Mouse (Mus musculus): ENCODE results near the gene Slc25a48. TPM values are rescaled to one million over a fixed set of nuclear protein-coding genes. Genes with fewer than 3 reads are reported as not detected.

Gene Slc25a48
- polyA plus RNA-seq, 1 experiment from 2014 or later, result 0.69 TPM

GRCm38 (mm10) chr13:56513595-56513994, 75.4 kb downstream of the Slc25a48 start:
- Histone ChIP-seq H3K36me3 (ENCODE audit: control insufficient read depth, insufficient read depth, low read length) (no peaks in the 10 kb centered on the region), H3K4me3 (ENCODE audit: low read length) (no peak overlapping the region), H3K27me3 (ENCODE audit: control insufficient read depth, insufficient read depth, low read length) (no peaks in the 10 kb centered on the region), H3K4me2 (replicated peaks; ENCODE audit: low read depth, low read length) (no peak overlapping the region), H3K9me3 (ENCODE audit: control insufficient read depth, low read length) (no peaks in the 10 kb centered on the region), H3K27ac (ENCODE audit: low read depth, low read length) (no peak overlapping the region), H3K9ac (ENCODE audit: low read depth, low read length) (no peak overlapping the region), H3K4me1 (ENCODE audit: control insufficient read depth, insufficient read depth, low read length) (no peaks in the 10 kb centered on the region)
- no peak for ATAC-seq (ENCODE audit: low FRiP score, low TSS enrichment)

DNA sequence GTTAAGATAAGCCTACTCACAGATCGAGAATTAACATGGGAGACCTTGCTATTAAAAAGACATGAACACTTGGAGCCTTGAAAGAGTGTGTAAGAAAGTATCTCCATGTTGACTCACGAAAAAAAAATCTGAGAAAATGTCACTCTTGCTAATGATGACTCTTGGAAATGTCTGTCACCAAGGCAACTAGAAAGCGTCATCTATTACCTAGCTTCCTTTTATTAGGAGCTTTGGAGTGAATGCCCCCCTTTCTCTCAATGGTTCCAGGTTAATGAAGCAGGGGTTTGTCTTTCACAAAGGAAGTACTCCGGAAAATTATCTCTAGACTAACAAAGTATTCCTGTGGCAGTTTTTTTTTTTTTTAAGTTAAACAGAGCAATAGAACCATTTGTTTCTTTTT, 78.2 kb downstream of the Slc25a48 start:
- WGBS, result 65% methylated on average over 4 of the region's 4 CpGs
- Histone ChIP-seq H3K4me2 (replicated peaks; ENCODE audit: low read depth, low read length) (no peak overlapping the region), H3K9ac (ENCODE audit: low read depth, low read length) (no peak overlapping the region), H3K27ac (ENCODE audit: low read depth, low read length) (no peak overlapping the region), H3K4me3 (ENCODE audit: low read length) (no peak overlapping the region), H3K36me3 (ENCODE audit: control insufficient read depth, insufficient read depth, low read length) (no peaks in the 10 kb centered on the region), H3K27me3 (ENCODE audit: control insufficient read depth, insufficient read depth, low read length) (no peaks in the 10 kb centered on the region), H3K9me3 (ENCODE audit: control insufficient read depth, low read length) (no peaks in the 10 kb centered on the region), H3K4me1 (ENCODE audit: control insufficient read depth, insufficient read depth, low read length) (no peaks in the 10 kb centered on the region)
- no peak for ATAC-seq (ENCODE audit: low FRiP score, low TSS enrichment)

DNA sequence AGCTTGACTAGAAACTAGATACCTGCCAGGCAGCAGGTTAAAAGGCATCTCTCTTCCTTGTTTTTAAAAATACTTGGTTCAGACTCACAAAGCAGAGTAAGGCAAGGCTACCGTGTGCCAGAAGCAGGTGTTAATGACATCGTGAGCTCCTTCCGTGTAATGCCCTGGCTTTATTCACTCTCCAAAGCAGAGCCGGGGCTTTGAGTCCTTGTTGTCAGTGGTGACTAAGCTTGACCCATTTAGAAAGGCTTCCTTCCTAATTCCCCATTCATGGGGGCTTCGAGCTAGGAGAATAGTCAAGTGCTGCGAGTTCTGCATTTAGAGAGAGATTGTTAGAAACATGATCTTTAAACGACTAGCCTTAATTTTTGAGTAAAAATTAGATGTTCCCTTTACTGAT, 78.7 kb downstream of the Slc25a48 start:
- Histone ChIP-seq H3K4me2 (replicated peaks; ENCODE audit: low read depth, low read length) (no peak overlapping the region), H3K4me1 (ENCODE audit: control insufficient read depth, insufficient read depth, low read length) (no peaks in the 10 kb centered on the region), H3K4me3 (ENCODE audit: low read length) (no peak overlapping the region), H3K9me3 (ENCODE audit: control insufficient read depth, low read length) (no peaks in the 10 kb centered on the region), H3K9ac (ENCODE audit: low read depth, low read length) (no peak overlapping the region), H3K36me3 (ENCODE audit: control insufficient read depth, insufficient read depth, low read length) (no peaks in the 10 kb centered on the region), H3K27me3 (ENCODE audit: control insufficient read depth, insufficient read depth, low read length) (no peaks in the 10 kb centered on the region), H3K27ac (ENCODE audit: low read depth, low read length) (no peak overlapping the region)
- 58% methylated on average over 7 of the region's 7 CpGs for WGBS
- ATAC-seq (ENCODE audit: low FRiP score, low TSS enrichment), result no peak

DNA sequence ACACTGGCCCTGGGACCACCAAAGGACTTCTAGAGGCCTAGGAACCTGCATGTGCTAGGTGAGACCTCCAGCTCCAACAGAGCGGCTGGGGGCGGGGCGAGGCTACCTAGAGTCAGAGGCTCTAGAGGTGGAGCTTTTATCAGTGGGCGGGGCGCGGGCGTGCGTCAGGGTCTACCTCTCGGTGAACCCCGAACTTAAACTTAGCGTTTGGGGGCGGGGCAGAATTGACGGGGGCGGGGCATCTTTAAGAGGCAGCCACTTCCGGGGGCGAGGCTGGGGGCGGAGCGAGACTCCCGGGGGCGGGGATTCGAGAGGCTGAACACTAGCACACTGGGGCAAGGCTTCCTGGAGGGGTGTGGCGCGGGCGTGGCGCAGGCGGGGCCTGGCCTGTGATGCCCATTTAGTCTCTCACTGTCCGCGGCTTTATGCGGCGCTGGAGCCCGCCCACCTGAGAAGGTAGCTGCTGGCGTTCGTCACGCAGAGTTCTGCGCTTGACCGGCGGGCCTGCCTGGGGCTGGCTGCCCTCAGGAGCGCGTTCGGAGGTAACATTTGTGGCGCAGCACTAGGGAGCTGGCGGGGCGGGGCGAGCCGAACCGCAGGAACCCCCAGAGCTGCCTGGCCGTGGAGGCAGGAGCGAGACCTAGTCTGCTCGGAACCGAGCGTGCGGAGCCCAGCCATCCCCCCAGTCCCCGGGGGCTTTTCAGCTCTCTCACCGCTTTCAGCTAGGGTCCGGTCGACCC, 84.1 kb downstream of the Slc25a48 start, which contains the start of gene Fbxl21:
Fbxl21 (plus strand) TSS at position 392 of the 740 bp plus-strand sequence.
- Histone ChIP-seq H3K36me3 (ENCODE audit: control insufficient read depth, insufficient read depth, low read length) (no peaks in the 10 kb centered on the region), H3K4me2 (replicated peaks; ENCODE audit: low read depth, low read length) (peak within 1 kb of the TSS; percentile 54), H3K4me3 (ENCODE audit: low read length) (peak within 1 kb of the TSS; percentile 62), H3K9me3 (ENCODE audit: control insufficient read depth, low read length) (no peaks in the 10 kb centered on the region), H3K4me1 (ENCODE audit: control insufficient read depth, insufficient read depth, low read length) (no peaks in the 10 kb centered on the region), H3K27me3 (ENCODE audit: control insufficient read depth, insufficient read depth, low read length) (no peaks in the 10 kb centered on the region), H3K27ac (ENCODE audit: low read depth, low read length) (no peak within 1 kb of the TSS), H3K9ac (ENCODE audit: low read depth, low read length) (peak within 1 kb of the TSS; percentile 42)
- 2% methylated on average over 56 of the region's 56 CpGs for WGBS
- peak; percentile 100 for ATAC-seq (ENCODE audit: low FRiP score, low TSS enrichment)

- no peak for ATAC-seq (ENCODE audit: low FRiP score, low TSS enrichment)
- WGBS, result 4% methylated on average over 8 of the region's 8 CpGs
These were observed 84.6 kb downstream of the Slc25a48 start for GRCm38 (mm10) chr13:56522821-56523167.

More at GRCm38 (mm10) chr13:56522821-56523167, 84.6 kb downstream of the Slc25a48 start:
- Histone ChIP-seq H3K9me3 (ENCODE audit: control insufficient read depth, low read length) (no peaks in the 10 kb centered on the region), H3K9ac (ENCODE audit: low read depth, low read length) (peak overlapping the region; percentile 42), H3K4me3 (ENCODE audit: low read length) (peak overlapping the region; percentile 62), H3K27me3 (ENCODE audit: control insufficient read depth, insufficient read depth, low read length) (no peaks in the 10 kb centered on the region), H3K4me2 (replicated peaks; ENCODE audit: low read depth, low read length) (peak overlapping the region; percentile 54), H3K4me1 (ENCODE audit: control insufficient read depth, insufficient read depth, low read length) (no peaks in the 10 kb centered on the region), H3K27ac (ENCODE audit: low read depth, low read length) (no peak overlapping the region), H3K36me3 (ENCODE audit: control insufficient read depth, insufficient read depth, low read length) (no peaks in the 10 kb centered on the region)

Other genes starting within 250 kb of the Slc25a48 start
- gene Neurog1, start 186.2 kb upstream of the Slc25a48 start, polyA plus RNA-seq (2014; fragmentation: Nextera tagmentation; extraction: Ambion mirVana), result not detected in 2 replicates
- gene Cxcl14, start 141.8 kb upstream of the Slc25a48 start, polyA plus RNA-seq (2014; fragmentation: Nextera tagmentation; extraction: Ambion mirVana), result 19.2 and 20.8 TPM in 2 replicates
- gene Gm3045, start 11.8 kb upstream of the Slc25a48 start, polyA plus RNA-seq (2014; fragmentation: Nextera tagmentation; extraction: Ambion mirVana), result not detected in 2 replicates
- not detected in 2 replicates for gene Il9, start 43.9 kb downstream of the Slc25a48 start, polyA plus RNA-seq (2014; fragmentation: Nextera tagmentation; extraction: Ambion mirVana)
- 2.9 and 3.6 TPM in 2 replicates for gene Fbxl21, start 84.1 kb downstream of the Slc25a48 start, polyA plus RNA-seq (2014; fragmentation: Nextera tagmentation; extraction: Ambion mirVana)
- 0.96 and 1.6 TPM in 2 replicates for gene Lect2, start 110.1 kb downstream of the Slc25a48 start, polyA plus RNA-seq (2014; fragmentation: Nextera tagmentation; extraction: Ambion mirVana)
- gene Tgfbi, start 171.2 kb downstream of the Slc25a48 start, polyA plus RNA-seq (2014; fragmentation: Nextera tagmentation; extraction: Ambion mirVana), result 76.2 and 105 TPM in 2 replicates